Mouse (Mus musculus): ENCODE data around the gene Klhdc1. TPM values are rescaled to one million over a fixed set of nuclear protein-coding genes. Genes with fewer than 3 reads are reported as not detected.
A peak's percentile ranks its signal among the peaks of the same experiment; 100 is the strongest.

Gene Klhdc1
- total and polyA plus RNA-seq, 2 experiments from 2014 or later: 11.2 to 23.7 TPM

GRCm38 (mm10) chr12:69280915-69281314 lies 39.9 kb downstream of the Klhdc1 start:
- Histone ChIP-seq H3K9me3 (ENCODE audit: low read length) (no peaks in the 10 kb centered on the region), H3K27me3 (ENCODE audit: insufficient read depth, low read length) (no peaks in the 10 kb centered on the region), H3K9ac (no peak overlapping the region), H3K4me2 (ENCODE audit: low read depth) (no peak overlapping the region), H3K4me1 (ENCODE audit: insufficient read depth) (no peaks in the 10 kb centered on the region), H3K27ac (ENCODE audit: low read depth, low read length) (no peak overlapping the region), H3K36me3 (ENCODE audit: insufficient read depth) (no peaks in the 10 kb centered on the region), H3K4me3 (ENCODE audit: low read depth, low read length) (no peak overlapping the region)
- 92% methylated on average over 3 of the region's 3 CpGs for WGBS
- DNase-seq (no peak), ATAC-seq (no peak)
- TF ChIP-seq CTCF (IDR thresholded peaks at IDR 0.05; ENCODE audit: low read depth): no peak

GRCm38 (mm10) chr12:69283146-69283545 lies 42.2 kb downstream of the Klhdc1 start:
- DNase-seq: no peak
- no peaks in the 10 kb centered on the region for H3K36me3 ChIP-seq (ENCODE audit: insufficient read depth)
- H3K4me1 ChIP-seq (ENCODE audit: insufficient read depth): no peaks in the 10 kb centered on the region
- H3K9ac ChIP-seq: no peak overlapping the region
- H3K27me3 ChIP-seq (ENCODE audit: insufficient read depth, low read length): no peaks in the 10 kb centered on the region
- WGBS: 84% methylated on average over 7 of the region's 7 CpGs
- no peaks in the 10 kb centered on the region for H3K9me3 ChIP-seq (ENCODE audit: low read length)
- no peak overlapping the region for H3K4me2 ChIP-seq (ENCODE audit: low read depth)
- ATAC-seq: no peak
- no peak overlapping the region for H3K4me3 ChIP-seq (ENCODE audit: low read depth, low read length)
- H3K27ac ChIP-seq (ENCODE audit: low read depth, low read length): no peak overlapping the region
- no peak for TF ChIP-seq CTCF (IDR thresholded peaks at IDR 0.05; ENCODE audit: low read depth)

- ATAC-seq (no peak), DNase-seq (no peak)
- WGBS: 91% methylated on average over 8 of the region's 8 CpGs
- Histone ChIP-seq H3K9me3 (ENCODE audit: low read length) (no peaks in the 10 kb centered on the region), H3K27ac (ENCODE audit: low read depth, low read length) (no peak overlapping the region), H3K4me3 (ENCODE audit: low read depth, low read length) (no peak overlapping the region), H3K4me2 (ENCODE audit: low read depth) (no peak overlapping the region), H3K36me3 (ENCODE audit: insufficient read depth) (no peaks in the 10 kb centered on the region), H3K4me1 (ENCODE audit: insufficient read depth) (no peaks in the 10 kb centered on the region), H3K27me3 (ENCODE audit: insufficient read depth, low read length) (no peaks in the 10 kb centered on the region), H3K9ac (no peak overlapping the region)
- no peak for TF ChIP-seq CTCF (IDR thresholded peaks at IDR 0.05; ENCODE audit: low read depth)
Observed at GRCm38 (mm10) chr12:69287535-69287934, 46.6 kb downstream of the Klhdc1 start.

GRCm38 (mm10) chr12:69288699-69289098 lies 47.7 kb downstream of the Klhdc1 start:
- WGBS: 80% methylated on average over 9 of the region's 9 CpGs
- H3K27ac ChIP-seq (ENCODE audit: low read depth, low read length): no peak overlapping the region

DNA sequence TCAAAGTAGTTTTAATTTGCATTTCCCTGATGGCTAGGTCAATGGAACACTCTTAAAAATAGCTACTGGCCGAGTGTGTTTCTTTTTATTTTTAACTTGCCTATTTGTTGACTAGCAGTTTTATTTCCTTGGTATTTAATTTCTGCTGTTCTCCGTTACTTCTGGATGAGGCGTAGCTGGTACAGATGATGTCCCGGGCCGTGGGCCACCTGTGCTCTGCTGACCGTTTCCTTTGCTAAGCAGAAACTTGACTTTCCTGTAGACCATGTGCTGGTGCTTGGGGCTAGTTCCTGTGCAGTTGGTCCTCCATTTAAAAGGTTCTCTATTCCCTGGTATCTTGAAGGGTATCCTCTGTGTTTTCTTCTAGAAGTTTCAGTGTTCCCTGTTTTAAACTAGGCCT lies 51.4 kb downstream of the Klhdc1 start:
- ATAC-seq (no peak), DNase-seq (no peak)
- WGBS: 92% methylated on average over 6 of the region's 6 CpGs
- Histone ChIP-seq H3K4me2 (ENCODE audit: low read depth) (no peak overlapping the region), H3K36me3 (ENCODE audit: insufficient read depth) (no peaks in the 10 kb centered on the region), H3K9ac (no peak overlapping the region), H3K27me3 (ENCODE audit: insufficient read depth, low read length) (no peaks in the 10 kb centered on the region), H3K4me1 (ENCODE audit: insufficient read depth) (no peaks in the 10 kb centered on the region), H3K27ac (ENCODE audit: low read depth, low read length) (no peak overlapping the region), H3K4me3 (ENCODE audit: low read depth, low read length) (no peak overlapping the region), H3K9me3 (ENCODE audit: low read length) (no peaks in the 10 kb centered on the region)
- TF ChIP-seq CTCF (IDR thresholded peaks at IDR 0.05; ENCODE audit: low read depth): no peak

More at GRCm38 (mm10) chr12:69288699-69289098, 47.7 kb downstream of the Klhdc1 start:
- H3K27me3 ChIP-seq (ENCODE audit: insufficient read depth, low read length): no peaks in the 10 kb centered on the region
- H3K9ac ChIP-seq: no peak overlapping the region
- H3K4me1 ChIP-seq (ENCODE audit: insufficient read depth): no peaks in the 10 kb centered on the region
- no peak for TF ChIP-seq CTCF (IDR thresholded peaks at IDR 0.05; ENCODE audit: low read depth)
- no peaks in the 10 kb centered on the region for H3K36me3 ChIP-seq (ENCODE audit: insufficient read depth)
- H3K9me3 ChIP-seq (ENCODE audit: low read length): no peaks in the 10 kb centered on the region
- no peak overlapping the region for H3K4me2 ChIP-seq (ENCODE audit: low read depth)
- ATAC-seq (no peak), DNase-seq (no peak)
- H3K4me3 ChIP-seq (ENCODE audit: low read depth, low read length): no peak overlapping the region

DNA sequence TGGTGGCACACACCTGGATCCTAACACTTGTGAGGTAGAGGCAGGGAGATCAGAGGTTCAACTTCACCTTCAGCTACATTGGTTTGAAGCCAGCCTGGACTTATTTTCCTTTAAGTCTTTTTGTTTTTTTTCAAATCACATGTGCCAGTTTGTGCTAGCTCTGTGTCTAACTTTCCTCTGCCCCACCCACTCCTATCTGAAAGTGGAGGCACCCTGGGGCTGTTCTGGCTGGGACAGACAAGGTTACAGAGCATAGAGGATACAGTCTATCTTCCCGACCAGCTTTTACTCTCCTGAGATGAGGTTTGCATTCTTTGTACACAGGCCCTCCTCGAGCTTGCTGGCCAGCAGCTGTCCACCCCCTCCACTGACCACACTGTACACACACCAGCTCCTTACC lies 52.8 kb downstream of the Klhdc1 start:
- H3K4me2 ChIP-seq (ENCODE audit: low read depth): no peak overlapping the region
- no peaks in the 10 kb centered on the region for H3K9me3 ChIP-seq (ENCODE audit: low read length)
- ATAC-seq (no peak), DNase-seq (no peak)
- no peaks in the 10 kb centered on the region for H3K36me3 ChIP-seq (ENCODE audit: insufficient read depth)
- no peaks in the 10 kb centered on the region for H3K4me1 ChIP-seq (ENCODE audit: insufficient read depth)
- H3K27ac ChIP-seq (ENCODE audit: low read depth, low read length): no peak overlapping the region
- H3K27me3 ChIP-seq (ENCODE audit: insufficient read depth, low read length): no peaks in the 10 kb centered on the region
- no peak for TF ChIP-seq CTCF (IDR thresholded peaks at IDR 0.05; ENCODE audit: low read depth)
- H3K4me3 ChIP-seq (ENCODE audit: low read depth, low read length): no peak overlapping the region
- no peak overlapping the region for H3K9ac ChIP-seq
- 58% methylated on average over 2 of the region's 2 CpGs for WGBS

- DNase-seq (no peak), ATAC-seq (no peak)
- H3K9ac ChIP-seq: no peak overlapping the region
- TF ChIP-seq CTCF (IDR thresholded peaks at IDR 0.05; ENCODE audit: low read depth): no peak
- H3K4me1 ChIP-seq (ENCODE audit: insufficient read depth): no peaks in the 10 kb centered on the region
- no peak overlapping the region for H3K4me3 ChIP-seq (ENCODE audit: low read depth, low read length)
- no peaks in the 10 kb centered on the region for H3K27me3 ChIP-seq (ENCODE audit: insufficient read depth, low read length)
- H3K4me2 ChIP-seq (ENCODE audit: low read depth): no peak overlapping the region
- H3K36me3 ChIP-seq (ENCODE audit: insufficient read depth): no peaks in the 10 kb centered on the region
- WGBS: 92% methylated on average over 2 of the region's 2 CpGs
- H3K27ac ChIP-seq (ENCODE audit: low read depth, low read length): no peak overlapping the region
- no peaks in the 10 kb centered on the region for H3K9me3 ChIP-seq (ENCODE audit: low read length)
Observed at GRCm38 (mm10) chr12:69294936-69295335, 54.0 kb downstream of the Klhdc1 start.

GRCm38 (mm10) chr12:69295651-69296050 lies 54.7 kb downstream of the Klhdc1 start:
- Histone ChIP-seq H3K36me3 (ENCODE audit: insufficient read depth) (no peaks in the 10 kb centered on the region), H3K9me3 (ENCODE audit: low read length) (no peaks in the 10 kb centered on the region), H3K4me3 (ENCODE audit: low read depth, low read length) (peak overlapping the region; percentile 99), H3K9ac (peak overlapping the region; percentile 99), H3K4me2 (ENCODE audit: low read depth) (peak overlapping the region; percentile 57), H3K27me3 (ENCODE audit: insufficient read depth, low read length) (no peaks in the 10 kb centered on the region), H3K4me1 (ENCODE audit: insufficient read depth) (no peaks in the 10 kb centered on the region), H3K27ac (ENCODE audit: low read depth, low read length) (peak overlapping the region; percentile 98)
- no peak for ATAC-seq
- TF ChIP-seq CTCF (IDR thresholded peaks at IDR 0.05; ENCODE audit: low read depth): no peak
- 87% methylated on average over 4 of the region's 4 CpGs for WGBS
- no peak for DNase-seq
